Mouse (Mus musculus): Measurements from ENCODE around the gene Cflar. TPM values are rescaled to one million over a fixed set of nuclear protein-coding genes. Genes with fewer than 3 reads are reported as not detected.

Gene Cflar
- polyA plus RNA-seq (2012; rRNA removed; ENCODE audit: low replicate concordance) = 54.1 and 67.3 TPM in 2 replicates

DNA sequence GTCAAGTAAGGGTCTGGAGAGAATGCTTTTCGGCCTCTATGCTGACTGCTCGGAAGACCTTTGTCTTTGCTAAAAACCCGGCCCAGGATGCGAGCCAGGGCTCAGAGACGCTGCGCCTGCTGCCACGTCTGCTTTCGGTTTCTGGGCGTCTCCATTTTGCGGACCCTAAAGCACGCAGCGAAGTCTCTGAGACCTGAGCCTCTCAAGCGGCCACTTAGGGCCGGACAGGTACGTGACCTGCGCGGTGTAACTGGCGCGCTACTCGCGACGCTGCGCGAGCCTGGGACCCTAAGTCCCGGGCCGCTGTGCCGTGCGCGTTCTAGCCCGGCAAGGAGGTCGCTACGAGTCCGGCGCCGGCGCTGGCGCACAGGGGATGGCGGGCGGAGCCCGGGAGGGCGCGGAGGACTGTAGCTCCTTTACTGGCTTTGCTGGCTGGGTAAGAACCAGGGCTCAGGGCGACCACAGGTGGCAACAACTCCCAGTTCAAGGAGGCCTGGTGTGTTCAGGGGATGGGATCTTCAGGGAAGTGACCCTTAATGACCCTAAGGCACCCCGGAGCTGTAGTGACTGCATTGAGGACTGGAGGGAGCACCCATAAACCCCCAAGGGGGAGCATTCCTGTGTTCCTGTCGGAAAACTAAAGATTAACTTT is at the start of gene Cflar:
Gene Cflar (plus strand): TSS at position 144 of the 652 bp plus-strand sequence.

DNA sequence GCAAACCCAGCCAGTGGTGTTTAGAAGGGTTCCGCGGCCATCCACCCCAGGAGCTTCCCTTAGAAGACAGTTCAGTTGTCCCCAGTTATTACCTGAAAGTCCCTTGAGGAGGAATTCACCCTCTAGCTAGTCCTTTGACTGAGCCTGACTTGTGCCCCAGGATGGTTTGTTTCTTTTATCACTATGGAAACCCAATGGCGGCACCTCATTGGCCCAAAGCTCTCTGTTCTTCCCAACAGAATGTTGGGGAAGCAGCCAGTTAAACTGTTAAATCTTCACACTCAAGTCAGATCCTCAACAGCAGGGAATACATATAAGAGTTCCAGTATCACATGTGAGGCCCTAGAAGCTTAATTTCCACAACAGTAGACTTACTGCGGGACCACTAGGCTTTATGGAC is 15.5 kb upstream of the Cflar start, which contains the start of gene Als2cr12:
Gene Als2cr12 (minus strand): TSS at position 180 of the 400 bp plus-strand sequence.

DNA sequence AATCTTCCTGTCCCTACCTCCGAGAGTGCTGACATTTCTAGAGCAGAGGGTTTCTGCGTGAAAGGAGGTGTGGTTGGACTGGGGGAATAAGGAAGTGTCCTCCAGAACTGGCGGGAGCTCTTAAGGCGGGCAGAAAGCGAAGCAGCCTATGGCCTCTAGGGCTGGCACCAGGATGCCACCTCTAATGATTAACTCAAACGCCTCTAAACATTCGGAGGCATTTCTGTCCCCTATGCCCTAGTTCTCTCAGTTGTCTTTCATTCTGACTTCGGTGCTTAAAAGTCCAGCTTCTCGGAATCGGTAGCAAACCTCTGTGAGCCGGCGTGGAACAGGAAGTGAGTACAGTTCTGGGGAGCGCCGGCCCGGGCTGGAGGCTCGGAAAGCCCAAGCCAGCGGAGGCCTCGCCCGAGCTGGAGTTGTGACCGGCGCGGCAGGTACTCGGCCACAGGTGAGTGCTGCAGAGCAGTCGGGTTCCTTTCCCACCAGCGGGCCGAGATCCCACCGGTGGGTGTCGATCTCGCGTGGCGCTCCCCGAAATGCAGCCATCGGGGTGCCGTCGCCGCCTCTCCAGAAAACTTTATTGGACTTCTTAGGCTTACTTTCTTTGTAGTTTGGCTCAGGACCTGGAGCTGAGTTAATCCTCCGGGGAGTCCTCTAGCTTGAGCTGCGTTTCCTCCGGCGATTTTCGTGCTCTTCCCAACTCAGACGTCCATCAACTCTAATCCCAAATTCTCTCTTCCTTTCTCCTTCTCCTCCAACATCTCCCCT is 84.2 kb downstream of the Cflar start, which contains the start of gene Casp8:
Gene Casp8 (plus strand): TSS at position 84 of the 768 bp plus-strand sequence.

Other genes starting within 250 kb of the Cflar start
- 12.2 and 14.9 TPM in 2 replicates for gene Orc2, start 206.4 kb upstream of the Cflar start, polyA plus RNA-seq (2012; rRNA removed; ENCODE audit: low replicate concordance)
- 5.7 and 9.1 TPM in 2 replicates for gene Fam126b, start 125.2 kb upstream of the Cflar start, polyA plus RNA-seq (2012; rRNA removed; ENCODE audit: low replicate concordance)
- 93.7 and 198 TPM in 2 replicates for gene Ndufb3, start 125.1 kb upstream of the Cflar start, polyA plus RNA-seq (2012; rRNA removed; ENCODE audit: low replicate concordance)
- gene Als2cr12, start 15.5 kb upstream of the Cflar start, polyA plus RNA-seq (2012; rRNA removed; ENCODE audit: low replicate concordance) = 1.9 and 6.3 TPM in 2 replicates
- 8.5 and 10.5 TPM in 2 replicates for gene Casp8, start 83.9 kb downstream of the Cflar start, polyA plus RNA-seq (2012; rRNA removed; ENCODE audit: low replicate concordance)

All from subcutaneous adipose tissue, adult 2 months (tissue).